Mouse (Mus musculus) erythroblast, embryonic 14.5 days (primary cell): ENCODE data around the gene Shc4. TPM values are rescaled to one million over a fixed set of nuclear protein-coding genes. Genes with fewer than 3 reads are reported as not detected.
A peak's percentile ranks its signal among the peaks of the same experiment; 100 is the strongest.

Experiments used
- H3K27me3 ChIP-seq: 2 replicates; pipeline ENCODE4 v1.6.1; 2012; ENCODE audit warnings: inconsistent platforms; ENCODE audit not compliant: control insufficient read depth
- H3K36me3 ChIP-seq: 2 replicates; pipeline ENCODE4 v1.6.1; 2012; ENCODE audit warnings: mild to moderate bottlenecking, inconsistent platforms; ENCODE audit not compliant: control insufficient read depth
- H3K4me1 ChIP-seq: 2 replicates; pipeline ENCODE4 v1.6.1; 2012; ENCODE audit warnings: inconsistent platforms; ENCODE audit not compliant: control insufficient read depth
- H3K4me3 ChIP-seq: replicated peaks from 2 replicates; pipeline ENCODE3; 2012; ENCODE audit warnings: moderate library complexity, mild to moderate bottlenecking, inconsistent platforms
- H3K9me3 ChIP-seq: 2 replicates; pipeline ENCODE4 v1.6.1; 2012; ENCODE audit warnings: low read length, inconsistent platforms, mixed read lengths; ENCODE audit not compliant: control insufficient read depth
- GATA1 ChIP-seq: IDR thresholded peaks from 2 replicates; pipeline ENCODE4 v1.6.1; 2012; ENCODE audit warnings: low read length, inconsistent platforms, mixed read lengths
- TAL1 ChIP-seq: IDR thresholded peaks from 3 replicates; pipeline ENCODE4 v1.6.1; 2012; ENCODE audit warnings: low read length, inconsistent platforms, mixed read lengths
- polyA plus RNA-seq: library from polyadenylated mRNA; stranded (reverse); fragments of >175 nt; gene quantifications from 2 replicates; pipeline ENCODE4 v1.2.3, GENCODE M21; 2012

Gene Shc4
- polyA plus RNA-seq, 1 experiment, result 0.03 TPM

DNA sequence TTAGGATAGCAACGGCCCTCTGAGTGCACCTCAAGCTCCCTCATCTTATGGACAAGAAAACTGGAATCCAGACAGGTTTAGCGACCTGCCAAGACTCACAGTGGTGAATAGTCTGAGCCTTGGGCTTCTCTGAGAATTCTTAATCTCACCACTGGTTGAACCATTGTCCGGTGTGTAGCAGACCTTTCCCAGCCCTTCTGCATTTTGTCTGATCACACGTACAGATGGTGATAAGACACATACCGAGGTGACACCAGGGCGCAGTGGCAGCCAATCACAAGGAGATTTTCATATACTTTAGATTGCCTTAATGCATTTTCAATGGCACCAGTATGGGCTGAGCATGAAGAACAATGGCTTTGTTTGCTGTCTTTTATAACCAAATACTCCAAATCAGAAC, 95.5 kb downstream of the Shc4 start:
- TF ChIP-seq TAL1 (no peak), GATA1 (no peak)
- Histone ChIP-seq H3K4me1 (peaks cover 20% of the 10 kb centered on the region), H3K9me3 (no peaks in the 10 kb centered on the region), H3K27me3 (no peaks in the 10 kb centered on the region; the same call in 1 of the 2 replicates), H3K36me3 (no peaks in the 10 kb centered on the region), H3K4me3 (no peak overlapping the region)

GRCm38 (mm10) chr2:125626536-125626935, 97.4 kb downstream of the Shc4 start:
- peaks cover 33% of the 10 kb centered on the region for H3K4me1 ChIP-seq
- H3K4me3 ChIP-seq, result no peak overlapping the region
- peaks cover 13% of the 10 kb centered on the region for H3K36me3 ChIP-seq
- H3K27me3 ChIP-seq, result no peaks in the 10 kb centered on the region; the same call in 1 of the 2 replicates
- H3K9me3 ChIP-seq, result no peaks in the 10 kb centered on the region
- TF ChIP-seq TAL1 (no peak), GATA1 (no peak)

DNA sequence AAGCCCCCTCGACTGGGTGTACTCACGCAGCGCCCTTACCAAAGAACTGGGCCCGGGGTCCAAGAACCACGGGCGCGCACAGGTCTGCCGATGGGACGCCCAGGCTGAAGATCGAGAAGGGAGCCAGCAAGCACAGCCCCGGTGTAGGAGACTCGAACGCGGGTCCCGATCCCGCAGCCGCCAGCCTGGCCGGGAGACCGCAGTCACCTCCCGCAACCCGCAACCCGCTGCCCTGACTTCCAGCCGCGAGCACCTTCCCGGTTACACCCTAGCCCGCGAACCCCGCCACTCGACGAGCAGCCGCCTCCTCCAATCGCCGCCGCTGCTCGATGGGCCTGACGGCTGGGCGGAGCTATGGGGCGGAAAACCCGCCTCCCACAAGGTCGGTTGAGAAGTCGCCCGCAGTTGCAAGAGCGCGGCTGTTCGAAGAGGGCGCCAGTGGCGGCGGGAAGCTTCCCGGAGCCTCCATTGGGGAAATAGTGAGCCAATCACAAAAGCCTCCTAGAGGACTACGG, 99.1 kb downstream of the Shc4 start, which contains the start of gene Cep152:
Gene Cep152, minus strand, starts transcription at position 277 of the 515 bp plus-strand sequence.
- Histone ChIP-seq H3K4me1 (peaks cover 33% of the 10 kb centered on the region), H3K36me3 (peaks cover 30% of the 10 kb centered on the region), H3K4me3 (peak within 1 kb of the TSS; percentile 78), H3K27me3 (no peaks in the 10 kb centered on the region; the same call in 1 of the 2 replicates), H3K9me3 (no peaks in the 10 kb centered on the region)
- TF ChIP-seq TAL1, result no peak
- TF ChIP-seq GATA1, result no peak

GRCm38 (mm10) chr2:125624127-125624685, 99.7 kb downstream of the Shc4 start:
- TF ChIP-seq GATA1, result no peak
- Histone ChIP-seq H3K9me3 (no peaks in the 10 kb centered on the region), H3K4me1 (peaks cover 33% of the 10 kb centered on the region), H3K4me3 (peak overlapping the region; percentile 78), H3K27me3 (no peaks in the 10 kb centered on the region; the same call in 1 of the 2 replicates), H3K36me3 (peaks cover 37% of the 10 kb centered on the region)

DNA sequence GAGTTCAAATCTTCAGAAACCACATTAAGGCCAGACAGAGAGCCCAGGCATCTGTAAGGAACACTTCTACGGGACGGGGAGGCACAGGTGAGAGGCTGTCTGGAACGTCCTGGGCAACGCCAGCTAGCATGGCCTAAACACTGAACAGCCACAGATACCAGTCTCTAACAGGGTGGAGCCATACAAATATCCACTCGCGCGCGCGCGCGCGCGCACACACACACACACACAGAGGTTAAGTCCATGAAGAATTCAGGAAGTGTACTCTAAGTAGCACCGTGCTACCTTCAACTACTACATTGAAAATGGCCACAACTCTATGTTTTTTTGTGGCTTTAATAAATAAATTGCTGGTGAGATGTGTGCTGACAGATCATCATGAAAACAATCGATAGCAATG, 100.7 kb downstream of the Shc4 start:
- Histone ChIP-seq H3K4me3 (peak overlapping the region; percentile 78), H3K27me3 (no peaks in the 10 kb centered on the region; the same call in 1 of the 2 replicates), H3K4me1 (peaks cover 33% of the 10 kb centered on the region), H3K9me3 (no peaks in the 10 kb centered on the region), H3K36me3 (peaks cover 47% of the 10 kb centered on the region)
- TF ChIP-seq TAL1 (no peak), GATA1 (no peak)

- no peaks in the 10 kb centered on the region for H3K9me3 ChIP-seq
- TF ChIP-seq GATA1 (no peak), TAL1 (no peak)
- H3K4me3 ChIP-seq, result no peak overlapping the region
- H3K4me1 ChIP-seq, result peaks cover 24% of the 10 kb centered on the region
- peaks cover 75% of the 10 kb centered on the region for H3K36me3 ChIP-seq
- H3K27me3 ChIP-seq, result no peaks in the 10 kb centered on the region
These were observed 103.6 kb downstream of the Shc4 start for GRCm38 (mm10) chr2:125620213-125620907.

DNA sequence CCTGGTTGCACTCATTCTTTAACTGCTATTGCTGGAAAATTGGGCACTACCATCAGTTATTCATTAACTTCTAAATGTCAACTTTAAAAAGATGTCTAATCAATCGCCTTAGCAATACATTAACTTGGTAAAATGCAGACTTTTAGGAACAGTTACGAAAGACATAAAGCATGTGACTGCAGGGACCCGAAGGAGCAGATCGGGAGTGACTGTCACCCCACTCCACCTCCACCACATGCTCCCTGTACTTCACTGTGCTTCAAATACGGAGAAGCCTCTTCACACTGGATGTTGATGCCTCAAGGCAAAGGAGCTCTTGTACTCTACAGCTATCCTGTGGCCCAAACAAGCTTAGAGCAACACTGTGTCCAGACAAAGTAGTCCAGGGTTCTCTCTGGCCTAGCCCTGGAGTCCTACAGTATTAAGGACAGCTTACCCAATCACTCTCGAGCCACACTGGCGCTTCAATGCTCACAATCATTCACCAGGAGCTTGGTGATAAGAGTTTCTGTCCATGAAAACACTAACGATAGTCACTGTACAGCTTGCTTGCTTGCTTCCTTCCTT, 108.0 kb downstream of the Shc4 start:
- Histone ChIP-seq H3K9me3 (no peaks in the 10 kb centered on the region), H3K4me3 (no peak overlapping the region), H3K27me3 (no peaks in the 10 kb centered on the region), H3K36me3 (peaks cover 98% of the 10 kb centered on the region), H3K4me1 (no peaks in the 10 kb centered on the region)
- TF ChIP-seq GATA1, result no peak
- no peak for TF ChIP-seq TAL1

- peaks cover 97% of the 10 kb centered on the region for H3K36me3 ChIP-seq
- no peaks in the 10 kb centered on the region for H3K4me1 ChIP-seq
- TF ChIP-seq TAL1 (no peak), GATA1 (no peak)
- H3K27me3 ChIP-seq, result no peaks in the 10 kb centered on the region
- no peaks in the 10 kb centered on the region for H3K9me3 ChIP-seq
- H3K4me3 ChIP-seq, result no peak overlapping the region
These were observed 108.5 kb downstream of the Shc4 start for GRCm38 (mm10) chr2:125615440-125615839.

GRCm38 (mm10) chr2:125606220-125606845, 117.6 kb downstream of the Shc4 start:
- H3K4me1 ChIP-seq, result no peaks in the 10 kb centered on the region
- peaks cover 94% of the 10 kb centered on the region for H3K36me3 ChIP-seq
- H3K27me3 ChIP-seq, result no peaks in the 10 kb centered on the region
- TF ChIP-seq TAL1 (no peak), GATA1 (no peak)
- H3K4me3 ChIP-seq, result no peak overlapping the region
- no peaks in the 10 kb centered on the region for H3K9me3 ChIP-seq
